In genomic region chr10:81326858-81327257, GRCm38 (mm10) we compare ENCODE assay signal across 10 mouse cellular contexts. TPM values are rescaled to one million over a fixed set of nuclear protein-coding genes. Genes with fewer than 3 reads are reported as not detected.
DNase-seq lines count a peak whose midpoint lies in the region; ATAC-seq and TF ChIP-seq lines count a peak whose summit lies in the region.
"Had no signal": no experiment of that assay in that cellular context is flagged by ENCODE, and none has a peak within 500 bp of the region (broad histone marks: within the 10 kb centered on the region; RNA-seq: fewer than 3 reads in every experiment).

No protein-coding gene starts in this region.

- peak; percentile 26; the same call in 1 of the 2 replicates for ATAC-seq in liver, embryonic 11.5 days (replicated peaks; ENCODE audit: low FRiP score)
- ATAC-seq: forebrain, embryonic 15.5 days had no signal

- WGBS in liver, embryonic 11.5 days = 53% methylated on average over 6 of the region's 6 CpGs

- peak overlapping the region; percentile 29; the same call in 1 of the 2 replicates for H3K4me3 ChIP-seq in E14TG2a.4 (replicated peaks; ENCODE audit: low read length)
- H3K4me3 ChIP-seq in brown adipose tissue, adult 24 weeks (ENCODE audit: insufficient read depth, low read depth, low read length) = peak overlapping the region; percentile 20; the same call in 1 of the 2 replicates
- no peak overlapping the region for H3K4me3 ChIP-seq in liver, embryonic 11.5 days (ENCODE audit: low read depth, low read length)
- H3K4me3 ChIP-seq: forebrain, embryonic 15.5 days had no signal

- peak overlapping the region; percentile 96 for H3K27ac ChIP-seq in brown adipose tissue, adult 24 weeks (replicated peaks; ENCODE audit: low read depth, low read length)
- H3K27ac ChIP-seq in liver, embryonic 11.5 days (ENCODE audit: low read depth, low read length) = peak overlapping the region; percentile 70
- H3K27ac ChIP-seq: forebrain, embryonic 15.5 days had no signal

- no peaks in the 10 kb centered on the region for H3K9me3 ChIP-seq in E14TG2a.4 (ENCODE audit: low read length)
- no peaks in the 10 kb centered on the region for H3K9me3 ChIP-seq in liver, embryonic 11.5 days (ENCODE audit: control insufficient read depth, low read length)
- H3K9me3 ChIP-seq: forebrain, embryonic 15.5 days had no signal

- H3K36me3 ChIP-seq in E14TG2a.4 (ENCODE audit: insufficient read depth, low read length) = peaks cover 61% of the 10 kb centered on the region
- H3K36me3 ChIP-seq in liver, embryonic 11.5 days (ENCODE audit: control insufficient read depth, insufficient read depth, low read length) = peaks cover 50% of the 10 kb centered on the region

- peaks cover 13% of the 10 kb centered on the region for H3K27me3 ChIP-seq in E14TG2a.4 (ENCODE audit: insufficient read depth, low read length)
- H3K27me3 ChIP-seq in liver, embryonic 11.5 days (replicated peaks; ENCODE audit: control insufficient read depth, insufficient read depth, low read length) = no peaks in the 10 kb centered on the region; the same call in 1 of the 2 replicates

- peak; percentile 67 for DNase-seq in heart, postnatal 4 days
- no peak for DNase-seq in liver, embryonic 11.5 days (ENCODE audit: low spot score)
- no peak for DNase-seq in left cerebral cortex, adult 18-20 months (ENCODE audit: low spot score in 2 of 2)
- no peak for DNase-seq in urinary bladder, postnatal 36 days (ENCODE audit: low spot score in 2 of 2)
- no peak for DNase-seq in natural killer cell, adult 2 months (ENCODE audit: low spot score in 2 of 2)
- DNase-seq in layer of hippocampus, adult 18-20 months (ENCODE audit: low spot score in 2 of 2) = no peak

- H3K4me1 ChIP-seq in E14TG2a.4 (replicated peaks; ENCODE audit: low read depth, low read length) = peaks cover 90% of the 10 kb centered on the region
- H3K4me1 ChIP-seq in brown adipose tissue, adult 24 weeks (ENCODE audit: control insufficient read depth, insufficient read depth, insufficient read length, low read length) = peaks cover 32% of the 10 kb centered on the region
- H3K4me1 ChIP-seq in liver, embryonic 11.5 days (replicated peaks; ENCODE audit: control insufficient read depth, insufficient read depth, low read length) = peaks cover 36% of the 10 kb centered on the region

- TF ChIP-seq CTCF in E14TG2a.4 (conservative IDR thresholded peaks at IDR 0.05; ENCODE audit: low read length) = no peak

- H3K4me2 ChIP-seq in liver, embryonic 11.5 days = peak overlapping the region; percentile 24
- H3K4me2 ChIP-seq: forebrain, embryonic 15.5 days had no signal

- 0 out of 2 replicates have a peak overlapping the region, but pooled peaks have one; percentile 20 for H3K9ac ChIP-seq in liver, embryonic 11.5 days (ENCODE audit: low read depth, low read length)
- H3K9ac ChIP-seq: forebrain, embryonic 15.5 days had no signal

RNA-seq across cellular contexts. Expression of gene Tbxa2r, which starts 1.7 kb away (rescaled TPM):
- polyA plus RNA-seq in brown adipose tissue, adult 24 weeks (2012; ENCODE audit: insufficient read depth, insufficient read length, missing spikeins) = not detected in 2 replicates
- 1 to 10 TPM; 5.5 to 5.6 TPM for total RNA-seq in heart, postnatal 4 days (2021)
- polyA plus RNA-seq in liver, embryonic 11.5 days (2014; fragmentation: Nextera tagmentation; extraction: Ambion mirVana) = 7.8 and 7.9 TPM in 2 replicates
- total RNA-seq in left cerebral cortex, adult 18-20 months (2021) = 1 to 10 TPM; 1.1 to 1.5 TPM
- total RNA-seq in layer of hippocampus, adult 18-20 months (2021) = 1 to 10 TPM in 1 of 2 experiments, under 1 TPM in 1; 0.74 to 1.0 TPM
- total RNA-seq: monocyte, adult 5-6 weeks had no signal

RNA-seq across cellular contexts. Expression of gene Cactin, which starts 6.0 kb away (rescaled TPM):
- polyA plus RNA-seq in brown adipose tissue, adult 24 weeks (2012; ENCODE audit: insufficient read depth, insufficient read length, missing spikeins) = 8.4 and 9.6 TPM in 2 replicates
- 10 to 100 TPM; 20.7 to 21.0 TPM for total RNA-seq in heart, postnatal 4 days (2021)
- 49.9 and 51.9 TPM in 2 replicates for polyA plus RNA-seq in liver, embryonic 11.5 days (2014; fragmentation: Nextera tagmentation; extraction: Ambion mirVana)
- 10 to 100 TPM; 30.5 to 34.6 TPM for total RNA-seq in left cerebral cortex, adult 18-20 months (2021)
- 10 to 100 TPM; 31.1 to 31.2 TPM for total RNA-seq in layer of hippocampus, adult 18-20 months (2021)

RNA-seq across cellular contexts. Expression of gene Gipc3, which starts 16.2 kb away (rescaled TPM):
- polyA plus RNA-seq in brown adipose tissue, adult 24 weeks (2012; ENCODE audit: insufficient read depth, insufficient read length, missing spikeins) = 1.0 TPM in 1 of 2 replicates, not detected in the other
- total RNA-seq in heart, postnatal 4 days (2021) = 1 to 10 TPM; 2.2 to 3.3 TPM
- polyA plus RNA-seq in liver, embryonic 11.5 days (2014; fragmentation: Nextera tagmentation; extraction: Ambion mirVana) = not detected in 2 replicates
- total RNA-seq in left cerebral cortex, adult 18-20 months (2021) = 1 to 10 TPM; 2.5 to 3.6 TPM
- total RNA-seq in layer of hippocampus, adult 18-20 months (2021) = 1 to 10 TPM; 1.8 TPM
- total RNA-seq: monocyte, adult 5-6 weeks had no signal
- polyA plus RNA-seq: forebrain, embryonic 15.5 days had no signal

RNA-seq across cellular contexts. Expression of gene Hmg20b, which starts 23.4 kb away (rescaled TPM):
- polyA plus RNA-seq in brown adipose tissue, adult 24 weeks (2012; ENCODE audit: insufficient read depth, insufficient read length, missing spikeins) = 66.1 and 78.7 TPM in 2 replicates
- 100 to 1,000 TPM; 107 to 113 TPM for total RNA-seq in heart, postnatal 4 days (2021)
- polyA plus RNA-seq in liver, embryonic 11.5 days (2014; fragmentation: Nextera tagmentation; extraction: Ambion mirVana) = 68.6 and 69.2 TPM in 2 replicates
- 10 to 100 TPM; 28.9 to 30.5 TPM for total RNA-seq in left cerebral cortex, adult 18-20 months (2021)
- 10 to 100 TPM; 32.4 to 37.0 TPM for total RNA-seq in layer of hippocampus, adult 18-20 months (2021)

RNA-seq across cellular contexts. Expression of gene Mfsd12, which starts 30.4 kb away (rescaled TPM):
- 8.3 and 11.5 TPM in 2 replicates for polyA plus RNA-seq in brown adipose tissue, adult 24 weeks (2012; ENCODE audit: insufficient read depth, insufficient read length, missing spikeins)
- 10 to 100 TPM; 12.1 to 13.5 TPM for total RNA-seq in heart, postnatal 4 days (2021)
- 11.2 TPM in 2 replicates for polyA plus RNA-seq in liver, embryonic 11.5 days (2014; fragmentation: Nextera tagmentation; extraction: Ambion mirVana)
- total RNA-seq in left cerebral cortex, adult 18-20 months (2021) = 10 to 100 TPM; 38.1 to 42.0 TPM
- 10 to 100 TPM; 42.2 to 44.4 TPM for total RNA-seq in layer of hippocampus, adult 18-20 months (2021)
